ENCODE assay signal across 31 mouse cellular contexts in the genomic region with DNA sequence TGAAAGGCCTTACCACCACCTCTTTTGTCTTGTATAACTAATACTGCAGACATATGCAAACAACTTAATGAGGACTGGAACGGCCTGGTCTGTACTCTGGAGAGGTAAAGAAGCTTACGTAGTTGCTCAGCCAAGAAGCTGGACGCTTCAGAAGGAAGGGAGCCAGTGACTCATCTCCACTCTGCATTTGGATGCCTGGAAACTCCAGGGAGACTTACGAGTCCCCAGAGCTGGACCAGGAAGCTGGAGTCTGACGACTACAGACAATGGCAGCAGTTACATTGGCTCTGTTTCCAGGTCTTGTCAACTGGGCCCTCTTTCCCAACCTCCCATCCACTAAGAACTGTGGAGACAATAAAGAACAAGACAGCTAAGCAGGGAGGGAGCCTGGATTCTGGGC. TPM values are rescaled to one million over a fixed set of nuclear protein-coding genes. Genes with fewer than 3 reads are reported as not detected.
A peak's percentile ranks its signal among the peaks of the same experiment; 100 is the strongest.
DNase-seq lines count a peak whose midpoint lies in the region; ATAC-seq lines count a peak whose summit lies in the region.
"Had no signal": no experiment of that assay in that cellular context is flagged by ENCODE, and none has a peak within 500 bp of the region (broad histone marks: within the 10 kb centered on the region; RNA-seq: fewer than 3 reads in every experiment).

No protein-coding gene starts in this region.

- no peaks in the 10 kb centered on the region for H3K27me3 ChIP-seq in hindbrain, embryonic 11.5 days (ENCODE audit: control insufficient read depth, insufficient read depth, low read length)
- H3K27me3 ChIP-seq: embryonic facial prominence, embryonic 12.5 days; heart, embryonic 15.5 days; neural tube, embryonic 13.5 days; stomach, embryonic 15.5 days had no signal

- no peaks in the 10 kb centered on the region for H3K4me1 ChIP-seq in hindbrain, embryonic 11.5 days (replicated peaks; ENCODE audit: control insufficient read depth, insufficient read depth, low read length)
- H3K4me1 ChIP-seq: embryonic facial prominence, embryonic 12.5 days; heart, embryonic 15.5 days; liver, embryonic 12.5 days; megakaryocyte, embryonic 14.5 days; midbrain, embryonic 13.5 days; neural tube, embryonic 13.5 days; stomach, embryonic 15.5 days had no signal

- peak; percentile 36 for DNase-seq in gastrocnemius, adult 18-20 months (ENCODE audit: low spot score)
- DNase-seq in gastrocnemius, postnatal 4 days (ENCODE audit: low spot score in 2 of 2) = no peak
- peak; percentile 28 for DNase-seq in urinary bladder, postnatal 14 days (ENCODE audit: low spot score)
- DNase-seq in urinary bladder, postnatal 4 days (ENCODE audit: low spot score in 2 of 2) = no peak
- peak; percentile 49 for DNase-seq in R1 (ENCODE audit: low read depth, low spot score)
- DNase-seq in right cerebral cortex, postnatal 10 days (ENCODE audit: low spot score in 2 of 2) = no peak
- DNase-seq in right cerebral cortex, postnatal 4 days = no peak
- DNase-seq in hindbrain, embryonic 11.5 days (ENCODE audit: low spot score) = no peak
- DNase-seq: adrenal gland, adult 8-10 months; cerebellum, adult 11 months; cerebellum, adult 9-10 months; cerebellum, postnatal 36 days; heart, postnatal 36 days; kidney, postnatal 25 days; liver, postnatal 0 days; lung, postnatal 4 days; thymus, postnatal 14 days had no signal

- H3K36me3 ChIP-seq in hindbrain, embryonic 11.5 days (ENCODE audit: control insufficient read depth, insufficient read depth, low read length) = no peaks in the 10 kb centered on the region
- H3K36me3 ChIP-seq: embryonic facial prominence, embryonic 12.5 days; heart, embryonic 10.5 days; heart, embryonic 15.5 days; liver, embryonic 12.5 days; midbrain, embryonic 13.5 days; neural tube, embryonic 13.5 days; stomach, embryonic 15.5 days had no signal

- no peaks in the 10 kb centered on the region for H3K9me3 ChIP-seq in hindbrain, embryonic 11.5 days (ENCODE audit: control insufficient read depth, low read length)
- H3K9me3 ChIP-seq: embryonic facial prominence, embryonic 12.5 days; heart, embryonic 10.5 days; heart, embryonic 15.5 days; liver, embryonic 12.5 days; megakaryocyte, embryonic 14.5 days; midbrain, embryonic 13.5 days; neural tube, embryonic 13.5 days; stomach, embryonic 15.5 days had no signal

- WGBS in hindbrain, embryonic 11.5 days = 70% methylated on average over 5 of the region's 5 CpGs

- no peak overlapping the region for H3K4me2 ChIP-seq in hindbrain, embryonic 11.5 days (replicated peaks; ENCODE audit: low read depth, low read length)
- H3K4me2 ChIP-seq: embryonic facial prominence, embryonic 12.5 days; heart, embryonic 15.5 days; hindbrain, embryonic 14.5 days; liver, embryonic 12.5 days; midbrain, embryonic 13.5 days; neural tube, embryonic 13.5 days; stomach, embryonic 15.5 days had no signal

- ATAC-seq in hindbrain, embryonic 11.5 days (ENCODE audit: low FRiP score) = no peak
- ATAC-seq: forebrain, embryonic 14.5 days; intestine, postnatal 0 days; liver, embryonic 12.5 days; liver, postnatal 0 days; midbrain, embryonic 13.5 days had no signal

- H3K4me3 ChIP-seq in hindbrain, embryonic 11.5 days (ENCODE audit: low read depth, low read length) = no peak overlapping the region
- H3K4me3 ChIP-seq: embryonic facial prominence, embryonic 12.5 days; heart, embryonic 10.5 days; heart, embryonic 15.5 days; layer of hippocampus, adult 2 months; left cerebral cortex, adult 2 months; liver, embryonic 12.5 days; megakaryocyte, embryonic 14.5 days; midbrain, embryonic 13.5 days; neural tube, embryonic 13.5 days; stomach, embryonic 15.5 days had no signal

- H3K9ac ChIP-seq in hindbrain, embryonic 11.5 days (ENCODE audit: low read depth, low read length) = no peak overlapping the region
- H3K9ac ChIP-seq: embryonic facial prominence, embryonic 12.5 days; heart, embryonic 15.5 days; hindbrain, embryonic 14.5 days; liver, embryonic 12.5 days; liver, postnatal 0 days; midbrain, embryonic 13.5 days; neural tube, embryonic 13.5 days; stomach, embryonic 15.5 days had no signal

- no peak overlapping the region for H3K27ac ChIP-seq in hindbrain, embryonic 11.5 days (ENCODE audit: low read depth, low read length)
- H3K27ac ChIP-seq: embryonic facial prominence, embryonic 12.5 days; heart, embryonic 10.5 days; heart, embryonic 15.5 days; hindbrain, embryonic 14.5 days; layer of hippocampus, adult 2 months; left cerebral cortex, adult 2 months; liver, embryonic 12.5 days; midbrain, embryonic 13.5 days; neural tube, embryonic 13.5 days; stomach, embryonic 15.5 days had no signal

RNA-seq across cellular contexts. Expression of gene Ubtf, which starts 7.7 kb away (rescaled TPM):
- 10 to 100 TPM; 35.4 to 42.6 TPM for total RNA-seq in gastrocnemius, adult 18-20 months (2021)
- total RNA-seq in gastrocnemius, postnatal 4 days (2021) = 10 to 100 TPM; 85.8 to 98.3 TPM
- 82.1 and 83.4 TPM in 2 replicates for polyA plus RNA-seq in hindbrain, embryonic 11.5 days (2014; fragmentation: Nextera tagmentation; extraction: Ambion mirVana)

RNA-seq across cellular contexts. Expression of gene Atxn7l3, which starts 30.8 kb away (rescaled TPM):
- total RNA-seq in gastrocnemius, adult 18-20 months (2021) = 10 to 100 TPM in 1 of 2 experiments, 1 to 10 TPM in 1; 9.3 to 13.0 TPM
- total RNA-seq in gastrocnemius, postnatal 4 days (2021) = 10 to 100 TPM; 40.3 to 40.9 TPM
- 17.5 and 22.0 TPM in 2 replicates for polyA plus RNA-seq in hindbrain, embryonic 11.5 days (2014; fragmentation: Nextera tagmentation; extraction: Ambion mirVana)

RNA-seq across cellular contexts. Expression of gene Slc4a1, which starts 38.8 kb away (rescaled TPM):
- under 1 TPM in 1 of 2 experiments, not detected in 1; 0.07 TPM for total RNA-seq in gastrocnemius, adult 18-20 months (2021)
- 1 to 10 TPM; 2.5 to 7.2 TPM for total RNA-seq in gastrocnemius, postnatal 4 days (2021)
- 25.8 and 28.1 TPM in 2 replicates for polyA plus RNA-seq in hindbrain, embryonic 11.5 days (2014; fragmentation: Nextera tagmentation; extraction: Ambion mirVana)
- polyA plus RNA-seq: urinary bladder, adult 2 months had no signal

RNA-seq across cellular contexts. Expression of gene Tmub2, which starts 42.5 kb away (rescaled TPM):
- total RNA-seq in gastrocnemius, adult 18-20 months (2021) = 10 to 100 TPM; 14.6 to 15.8 TPM
- total RNA-seq in gastrocnemius, postnatal 4 days (2021) = 10 to 100 TPM; 25.9 to 26.3 TPM
- polyA plus RNA-seq in hindbrain, embryonic 11.5 days (2014; fragmentation: Nextera tagmentation; extraction: Ambion mirVana) = 64.0 and 65.2 TPM in 2 replicates

RNA-seq across cellular contexts. Expression of gene Asb16, which starts 58.7 kb away (rescaled TPM):
- 10 to 100 TPM; 86.0 to 97.5 TPM for total RNA-seq in gastrocnemius, adult 18-20 months (2021)
- total RNA-seq in gastrocnemius, postnatal 4 days (2021) = 10 to 100 TPM; 25.7 to 31.1 TPM
- 0.06 and 0.08 TPM in 2 replicates for polyA plus RNA-seq in hindbrain, embryonic 11.5 days (2014; fragmentation: Nextera tagmentation; extraction: Ambion mirVana)
- polyA plus RNA-seq: forebrain, embryonic 14.5 days; liver, postnatal 0 days; midbrain, embryonic 13.5 days; neural tube, embryonic 13.5 days; stomach, embryonic 15.5 days had no signal

Comparison
In these comparisons a context has a peak if more than half of its experiments do, and no peak if none do; other contexts are left out.
1. DNase-seq: peak in gastrocnemius, adult 18-20 months (single experiment), urinary bladder, postnatal 14 days (single experiment) and R1 (single experiment); none in gastrocnemius, postnatal 4 days (0 of 2), urinary bladder, postnatal 4 days (0 of 2), right cerebral cortex, postnatal 10 days (0 of 2), right cerebral cortex, postnatal 4 days (single experiment) and hindbrain, embryonic 11.5 days (single experiment).